Mouse (Mus musculus): Measurements from ENCODE around the gene Gm8797. TPM values are rescaled to one million over a fixed set of nuclear protein-coding genes. Genes with fewer than 3 reads are reported as not detected.

Gene Gm8797
- total RNA-seq (2023), result 25.6 TPM

GRCm38 (mm10) chr3:5750506-5750905 lies at the start of gene Gm8797:
Gm8797 (plus strand) TSS chr3:5750806.

All from CD4-positive naive resting alpha-beta T cell, adult 57 days (primary cell).